Mouse (Mus musculus): ENCODE data around the gene Pnrc1. TPM values are rescaled to one million over a fixed set of nuclear protein-coding genes. Genes with fewer than 3 reads are reported as not detected.

Gene Pnrc1
- polyA plus RNA-seq, 1 experiment from 2014 or later, result 49.0 TPM

- ATAC-seq (no peak), DNase-seq (ENCODE audit: low read depth, low spot score) (no peak)
- no peak for TF ChIP-seq CTCF (IDR thresholded peaks at IDR 0.05)
- peaks cover 6% of the 10 kb centered on the region for H3K27me3 ChIP-seq
- ChIA-PET POLR2A (no interaction called here), CTCF (no interaction called here)
- in situ Hi-C loops (cut with MboI; ENCODE audit: low pct_unique_long_range_greater_than_20kb), result no loop called here
Observed at GRCm38 (mm10) chr4:33208881-33209841, 80.8 kb downstream of the Pnrc1 start, which contains the start of gene Srsf12. Srsf12 (plus strand) TSS chr4:33208991.

DNA sequence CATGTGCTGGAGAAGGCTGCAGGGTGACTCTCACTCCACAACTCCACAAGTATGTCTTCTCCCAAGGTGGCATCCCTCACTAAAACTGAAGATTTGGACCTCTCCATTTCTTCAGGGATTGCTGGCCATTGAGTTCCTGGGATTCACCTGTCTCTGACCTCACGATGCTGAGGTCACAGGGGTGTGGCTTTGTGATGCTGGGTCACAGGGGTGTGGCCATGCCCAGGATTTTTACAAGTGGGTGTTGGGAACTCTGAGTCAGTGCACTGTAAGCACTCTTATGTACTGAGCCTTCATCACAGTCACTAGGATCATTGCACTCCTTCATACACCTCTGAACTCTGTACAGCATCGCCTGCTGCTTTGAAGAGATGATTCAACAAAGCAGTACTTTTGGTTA is 82.4 kb downstream of the Pnrc1 start:
- in situ Hi-C loops (cut with MboI; ENCODE audit: low pct_unique_long_range_greater_than_20kb), result no loop called here
- ATAC-seq (no peak), DNase-seq (ENCODE audit: low read depth, low spot score) (no peak)
- peaks cover 6% of the 10 kb centered on the region for H3K27me3 ChIP-seq
- POLR2A ChIA-PET, result no interaction called here
- no peak for TF ChIP-seq CTCF (IDR thresholded peaks at IDR 0.05)
- CTCF ChIA-PET, result interaction anchor here (0.7 to 1.1 kb wide), 2 partner anchors 12 to 18 kb away, joined by 3 read pairs; partner anchors contain the start of gene Pm20d2

GRCm38 (mm10) chr4:33204682-33205081 is 85.3 kb downstream of the Pnrc1 start:
- peaks cover 6% of the 10 kb centered on the region for H3K27me3 ChIP-seq
- TF ChIP-seq CTCF (IDR thresholded peaks at IDR 0.05), result peak; percentile 67
- DNase-seq (ENCODE audit: low read depth, low spot score) (no peak), ATAC-seq (peak; percentile 83)
- in situ Hi-C loops (cut with MboI; ENCODE audit: low pct_unique_long_range_greater_than_20kb), result loop anchor here (5.0 kb wide), 1 partner anchor 57 kb away; no protein-coding TSS in a partner anchor
- ChIA-PET POLR2A (no interaction called here), CTCF (interaction anchor here (1.0 to 2.8 kb wide), 4 partner anchors 9 to 80 kb away, joined by 3 to 9 read pairs (median 4); no protein-coding TSS in a partner anchor)

DNA sequence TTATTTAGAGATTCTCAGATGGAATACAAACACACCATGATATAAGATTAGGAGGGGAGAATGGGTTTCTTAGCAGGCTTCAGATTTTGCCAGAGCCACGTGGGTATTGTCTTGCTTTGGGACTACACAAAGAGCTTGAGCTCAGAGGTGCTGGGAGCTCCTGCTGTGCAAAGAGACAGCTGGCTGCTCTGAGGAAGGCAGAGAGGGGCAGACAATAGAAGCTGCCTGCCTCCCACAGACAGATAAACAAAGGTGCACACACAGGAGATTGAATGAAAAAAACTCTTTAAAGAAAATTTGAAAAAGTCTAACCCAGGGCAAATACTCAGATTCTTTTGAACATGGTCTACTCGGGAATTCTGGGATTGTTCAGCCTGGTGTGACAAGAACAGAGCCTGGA is 91.8 kb downstream of the Pnrc1 start:
- no peak for ATAC-seq
- TF ChIP-seq CTCF (IDR thresholded peaks at IDR 0.05), result no peak

More for the DNA sequence above, 91.8 kb downstream of the Pnrc1 start:
- H3K27me3 ChIP-seq, result peaks cover 19% of the 10 kb centered on the region
- in situ Hi-C loops (cut with MboI; ENCODE audit: low pct_unique_long_range_greater_than_20kb), result no loop called here
- CTCF ChIA-PET, result no interaction called here
- DNase-seq (ENCODE audit: low read depth, low spot score), result no peak
- POLR2A ChIA-PET, result no interaction called here

Other genes with a start within 250 kb of the Pnrc1 start
- 0.06 TPM for gene Gabrr2, start 227.2 kb downstream of the Pnrc1 start, polyA plus RNA-seq (2021)
- gene Gabrr1, start 157.6 kb downstream of the Pnrc1 start, polyA plus RNA-seq (2021), result not detected
- 0.39 TPM for gene Pm20d2, start 100.4 kb downstream of the Pnrc1 start, polyA plus RNA-seq (2021)
- gene Srsf12, start 81.2 kb downstream of the Pnrc1 start, polyA plus RNA-seq (2021), result 0.03 TPM
- 11.0 TPM for gene Rngtt, start 20.1 kb upstream of the Pnrc1 start, polyA plus RNA-seq (2021)

All from Patski (cell line).